Mouse (Mus musculus): ENCODE measurements around the gene Jag2.

The Jag2 gene

GRCm38 (mm10) chr12:112898351-112898750 is 31.2 kb downstream of the Jag2 start:
- no peak for DNase-seq

- DNase-seq: peak; percentile 63
Measured at GRCm38 (mm10) chr12:112897522-112898212, 31.9 kb downstream of the Jag2 start.

- DNase-seq: peak; percentile 51
Measured at GRCm38 (mm10) chr12:112894969-112895368, 34.6 kb downstream of the Jag2 start.

GRCm38 (mm10) chr12:112894303-112894884 is 35.2 kb downstream of the Jag2 start:
- no peak for DNase-seq

- DNase-seq: no peak
Measured at GRCm38 (mm10) chr12:112885465-112885864, 44.1 kb downstream of the Jag2 start.

- DNase-seq: no peak
Measured at GRCm38 (mm10) chr12:112881301-112881815, 48.2 kb downstream of the Jag2 start.

GRCm38 (mm10) chr12:112880661-112881060 is 48.9 kb downstream of the Jag2 start:
- no peak for DNase-seq

GRCm38 (mm10) chr12:112879731-112880130 is 49.8 kb downstream of the Jag2 start:
- no peak for DNase-seq

GRCm38 (mm10) chr12:112877607-112878020 is 52.0 kb downstream of the Jag2 start:
- peak; percentile 61 for DNase-seq

- DNase-seq: no peak
Measured at GRCm38 (mm10) chr12:112877073-112877576, 52.5 kb downstream of the Jag2 start.

- DNase-seq: peak; percentile 82
Measured at GRCm38 (mm10) chr12:112876332-112877072, 53.1 kb downstream of the Jag2 start.

- peak; percentile 97 for DNase-seq
Measured at GRCm38 (mm10) chr12:112875225-112876013, 54.2 kb downstream of the Jag2 start.

- no peak for DNase-seq
Measured at GRCm38 (mm10) chr12:112874199-112874598, 55.4 kb downstream of the Jag2 start.

GRCm38 (mm10) chr12:112873452-112874190 is 56.0 kb downstream of the Jag2 start:
- peak; percentile 88 for DNase-seq

GRCm38 (mm10) chr12:112872991-112873390 is 56.6 kb downstream of the Jag2 start:
- DNase-seq: no peak

- DNase-seq: no peak
Measured at GRCm38 (mm10) chr12:112871272-112871671, 58.3 kb downstream of the Jag2 start.

GRCm38 (mm10) chr12:112870775-112871174 is 58.8 kb downstream of the Jag2 start:
- DNase-seq: no peak

GRCm38 (mm10) chr12:112869783-112870204 is 59.8 kb downstream of the Jag2 start:
- peak; percentile 40 for DNase-seq

- no peak for DNase-seq
Measured at GRCm38 (mm10) chr12:112868178-112869087, 61.1 kb downstream of the Jag2 start, which contains the start of gene Gpr132. Gene Gpr132, minus strand, starts transcription at chr12:112868228.

- no peak for DNase-seq
Measured at GRCm38 (mm10) chr12:112867106-112867674, 62.4 kb downstream of the Jag2 start.

All from kidney, postnatal 10 days (tissue).